Mouse (Mus musculus): ENCODE results near the gene Ywhae.

DNA sequence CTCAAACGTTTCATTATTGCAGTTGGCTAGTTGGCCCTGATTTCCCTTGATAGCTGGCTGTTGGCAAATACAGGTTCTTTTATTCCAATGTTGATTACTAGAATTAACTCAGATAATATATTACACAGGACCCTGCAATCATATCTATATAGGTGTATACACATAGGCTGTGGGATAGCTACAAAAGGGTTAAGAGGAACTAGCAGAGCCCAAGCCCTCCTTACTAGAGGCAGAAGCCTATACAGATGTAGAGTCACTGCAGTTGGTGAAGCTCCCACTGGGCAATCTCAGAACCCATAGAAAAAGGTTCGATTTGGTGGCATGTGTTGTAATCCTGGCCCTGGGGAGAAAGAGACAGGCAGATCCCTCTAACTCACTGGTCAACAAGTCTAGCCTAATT lies 5.5 kb upstream of the Ywhae start:
- no peak for TF ChIP-seq POLR2A (IDR thresholded peaks at IDR 0.05; ENCODE audit: insufficient read length, low read depth)
- no peak for TF ChIP-seq MAX (IDR thresholded peaks at IDR 0.05; ENCODE audit: low read depth)
- no peak for TF ChIP-seq TCF12 (IDR thresholded peaks at IDR 0.05; ENCODE audit: insufficient read depth, poor library complexity, severe bottlenecking)
- no peak for TF ChIP-seq POLR2AphosphoS2 (IDR thresholded peaks at IDR 0.05; ENCODE audit: insufficient read length, low read depth)
- no peak for TF ChIP-seq MYOG (IDR thresholded peaks at IDR 0.05; ENCODE audit: control insufficient read depth in 1 of 3, insufficient read depth in 1 of 3, insufficient read length in 2 of 3, low read depth in 2 of 3)
- TF ChIP-seq MYOD1 (IDR thresholded peaks at IDR 0.05; ENCODE audit: control insufficient read depth in 1 of 3, insufficient read length in 2 of 3, low read depth in 2 of 3), result no peak
- TF ChIP-seq USF1 (IDR thresholded peaks at IDR 0.05; ENCODE audit: low read depth), result no peak
- no peak for TF ChIP-seq TCF3 (IDR thresholded peaks at IDR 0.05; ENCODE audit: insufficient read length, low read depth)

All from myocyte (in vitro differentiated cells).